11 mouse cellular contexts compared by ENCODE assay signal in genomic region chr17:86353679-86354078, GRCm38 (mm10).
DNase-seq lines count a peak whose midpoint lies in the region; ATAC-seq lines count a peak whose summit lies in the region.
"Had no signal": no experiment of that assay in that cellular context is flagged by ENCODE, and none has a peak within 500 bp of the region (broad histone marks: within the 10 kb centered on the region; RNA-seq: fewer than 3 reads in every experiment).

No protein-coding gene starts in this region.

- peak; percentile 62 for ATAC-seq in cerebellum, adult (ENCODE audit: insufficient number of reproducible peaks, low FRiP score, low TSS enrichment)
- ATAC-seq in granulocyte monocyte progenitor cell, adult 5-6 weeks (replicated peaks; ENCODE audit: poor library complexity, severe bottlenecking), result peak; percentile 71

- H3K27ac ChIP-seq in heart, embryonic 10.5 days, result no peak overlapping the region
- H3K27ac ChIP-seq: lung, embryonic 15.5 days had no signal

- no peak for DNase-seq in cerebellum, postnatal 4 days (ENCODE audit: low spot score in 2 of 2)
- DNase-seq in brain, adult 2 months (ENCODE audit: low read depth, low spot score), result peak; percentile 95
- DNase-seq in spleen, postnatal 14 days (ENCODE audit: low spot score in 2 of 2), result peak; percentile 53 to 61
- no peak for DNase-seq in kidney, postnatal 10 days
- no peak for DNase-seq in urinary bladder, postnatal 4 days (ENCODE audit: low spot score in 2 of 2)
- DNase-seq in heart, embryonic 10.5 days (ENCODE audit: low spot score), result no peak
- DNase-seq: kidney, adult 9 months; right cerebral cortex, postnatal 25 days had no signal

- no peaks in the 10 kb centered on the region for H3K27me3 ChIP-seq in heart, embryonic 10.5 days (ENCODE audit: insufficient read depth, poor library complexity, severe bottlenecking)
- H3K27me3 ChIP-seq: lung, embryonic 15.5 days had no signal

- no peak overlapping the region for H3K4me3 ChIP-seq in heart, embryonic 10.5 days
- H3K4me3 ChIP-seq: lung, embryonic 15.5 days had no signal

- no peaks in the 10 kb centered on the region for H3K9me3 ChIP-seq in heart, embryonic 10.5 days
- H3K9me3 ChIP-seq: lung, embryonic 15.5 days had no signal

- H3K36me3 ChIP-seq in heart, embryonic 10.5 days, result no peaks in the 10 kb centered on the region
- H3K36me3 ChIP-seq: lung, embryonic 15.5 days had no signal

- 38% methylated on average over 4 of the region's 4 CpGs for WGBS in heart, embryonic 10.5 days

- H3K4me1 ChIP-seq in heart, embryonic 10.5 days, result peaks cover 75% of the 10 kb centered on the region

Comparison
In these comparisons a context has a peak if more than half of its experiments do, and no peak if none do; other contexts are left out.
1. DNase-seq: peak in brain, adult 2 months (single experiment) and spleen, postnatal 14 days (2 of 2); none in cerebellum, postnatal 4 days (0 of 2), kidney, postnatal 10 days (single experiment), urinary bladder, postnatal 4 days (0 of 2) and heart, embryonic 10.5 days (single experiment).